Mouse (Mus musculus) myocyte (in vitro differentiated cells): Measurements from ENCODE around the gene Ppara. TPM values are rescaled to one million over a fixed set of nuclear protein-coding genes. Genes with fewer than 3 reads are reported as not detected.

ENCODE experiments used
- H3K27me3 ChIP-seq: one replicate; pipeline ENCODE4 v1.6.1; 2011; ENCODE audit not compliant: control insufficient read depth, insufficient read depth, insufficient read length
- H3K36me3 ChIP-seq: one replicate; pipeline ENCODE4 v1.6.1; 2011; ENCODE audit not compliant: control insufficient read depth, insufficient read depth
- H3K4me2 ChIP-seq: one replicate; pipeline ENCODE4 v1.6.1; 2011; ENCODE audit warnings: low read depth, control low read depth
- H3K4me3 ChIP-seq: one replicate; pipeline ENCODE4 v1.5.1; 2011; ENCODE audit warnings: mild to moderate bottlenecking, control low read depth, moderate library complexity
- H3K79me2 ChIP-seq: one replicate; pipeline ENCODE4 v1.6.1; 2011; ENCODE audit not compliant: control insufficient read depth, insufficient read depth
- H3ac ChIP-seq: one replicate; pipeline ENCODE4 v1.6.1; 2011; ENCODE audit not compliant: control insufficient read depth, insufficient read length
- CEBPB ChIP-seq: IDR thresholded peaks from 2 replicates; pipeline ENCODE4 v1.6.1; 2011; ENCODE audit warnings: mild to moderate bottlenecking, moderate library complexity; ENCODE audit not compliant: poor library complexity, insufficient read depth, severe bottlenecking
- E2F4 ChIP-seq: IDR thresholded peaks from one replicate; pipeline ENCODE4 v1.6.1; 2011; ENCODE audit warnings: mild to moderate bottlenecking, control low read depth, moderate library complexity; ENCODE audit not compliant: insufficient read depth
- MAX ChIP-seq: IDR thresholded peaks from one replicate; pipeline ENCODE4 v1.6.1; 2011; ENCODE audit warnings: low read depth, mild to moderate bottlenecking, control low read depth
- MYOD1 ChIP-seq, 3 experiments: IDR thresholded peaks; one replicate each; pipeline ENCODE4 v1.6.1; 2011; ENCODE audit warnings: control low read depth in 2 of 3, low read depth in 2 of 3, mild to moderate bottlenecking in 2 of 3, moderate library complexity in 1 of 3; ENCODE audit not compliant: insufficient read length in 2 of 3, control insufficient read depth in 1 of 3
- MYOG ChIP-seq, 3 experiments: IDR thresholded peaks; one replicate each; pipeline ENCODE4 v1.6.1; 2011; ENCODE audit warnings: control low read depth in 2 of 3, low read depth in 2 of 3, mild to moderate bottlenecking in 2 of 3; ENCODE audit not compliant: insufficient read length in 2 of 3, control insufficient read depth in 1 of 3, insufficient read depth in 1 of 3
- POLR2A ChIP-seq: IDR thresholded peaks from one replicate; pipeline ENCODE4 v1.6.1; 2011; ENCODE audit warnings: low read depth, mild to moderate bottlenecking, control low read depth, moderate library complexity; ENCODE audit not compliant: insufficient read length
- POLR2AphosphoS2 ChIP-seq: IDR thresholded peaks from one replicate; pipeline ENCODE4 v1.6.1; 2011; ENCODE audit warnings: low read depth, control low read depth; ENCODE audit not compliant: insufficient read length
- REST ChIP-seq: IDR thresholded peaks from one replicate; pipeline ENCODE4 v1.6.1; 2011; ENCODE audit warnings: mild to moderate bottlenecking, control low read depth, moderate library complexity; ENCODE audit not compliant: insufficient read depth, insufficient read length
- SRF ChIP-seq: IDR thresholded peaks from one replicate; pipeline ENCODE4 v1.6.1; 2011; ENCODE audit warnings: low read depth; ENCODE audit not compliant: control insufficient read depth, insufficient read length
- TCF12 ChIP-seq: IDR thresholded peaks from one replicate; pipeline ENCODE4 v1.6.1; 2011; ENCODE audit warnings: mild to moderate bottlenecking, control low read depth; ENCODE audit not compliant: poor library complexity, insufficient read depth, severe bottlenecking
- TCF3 ChIP-seq: IDR thresholded peaks from one replicate; pipeline ENCODE4 v1.6.1; 2011; ENCODE audit warnings: low read depth, control low read depth; ENCODE audit not compliant: insufficient read length
- USF1 ChIP-seq: IDR thresholded peaks from one replicate; pipeline ENCODE4 v1.6.1; 2011; ENCODE audit warnings: low read depth, mild to moderate bottlenecking, control low read depth, moderate library complexity
- polyA plus RNA-seq: library from polyadenylated mRNA; unstranded; fragments of >200 nt; fragmentation: generic; extraction: Trizol; gene quantifications from one replicate; pipeline ENCODE4 v1.2.1, GENCODE M21; 2012; ENCODE audit warnings: missing spikeins

Gene Ppara
- polyA plus RNA-seq, 1 experiment = 0.12 TPM

DNA sequence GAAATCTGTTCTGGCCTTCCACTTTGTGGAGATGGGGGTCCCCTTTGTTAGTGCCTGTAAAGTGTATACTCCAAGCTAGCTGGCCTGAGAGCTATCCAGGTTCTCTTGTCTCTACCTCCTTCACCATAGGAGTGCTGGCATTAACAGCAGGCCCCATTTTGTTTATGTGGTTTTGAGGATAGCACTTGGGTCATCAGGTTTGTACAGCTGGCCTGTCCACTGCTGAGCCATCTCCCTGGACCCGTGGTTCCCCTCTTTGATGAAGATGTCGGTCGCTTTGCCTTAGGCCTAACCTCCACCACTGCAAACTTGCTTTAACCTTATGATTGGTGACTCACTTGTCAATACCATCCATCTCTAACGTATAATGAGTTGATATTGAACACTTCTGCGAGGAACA lies 13.2 kb downstream of the Ppara start:
- Histone ChIP-seq H3K4me2 (no peak overlapping the region), H3ac (no peak overlapping the region), H3K36me3 (no peaks in the 10 kb centered on the region), H3K4me3 (no peak overlapping the region), H3K27me3 (peaks cover 51% of the 10 kb centered on the region), H3K79me2 (no peaks in the 10 kb centered on the region)
- no peak for TF ChIP-seq CEBPB
- TF ChIP-seq USF1 = no peak
- TF ChIP-seq REST = no peak
- no peak for TF ChIP-seq SRF
- no peak for TF ChIP-seq E2F4
- TF ChIP-seq TCF3 = no peak
- no peak for TF ChIP-seq POLR2A
- no peak for TF ChIP-seq MYOG (IDR thresholded peaks at IDR 0.05; ENCODE audit: control insufficient read depth in 1 of 3, insufficient read depth in 1 of 3, insufficient read length in 2 of 3, low read depth in 2 of 3)
- no peak for TF ChIP-seq MYOD1 (IDR thresholded peaks at IDR 0.05; ENCODE audit: control insufficient read depth in 1 of 3, insufficient read length in 2 of 3, low read depth in 2 of 3)
- no peak for TF ChIP-seq POLR2AphosphoS2
- no peak for TF ChIP-seq TCF12

DNA sequence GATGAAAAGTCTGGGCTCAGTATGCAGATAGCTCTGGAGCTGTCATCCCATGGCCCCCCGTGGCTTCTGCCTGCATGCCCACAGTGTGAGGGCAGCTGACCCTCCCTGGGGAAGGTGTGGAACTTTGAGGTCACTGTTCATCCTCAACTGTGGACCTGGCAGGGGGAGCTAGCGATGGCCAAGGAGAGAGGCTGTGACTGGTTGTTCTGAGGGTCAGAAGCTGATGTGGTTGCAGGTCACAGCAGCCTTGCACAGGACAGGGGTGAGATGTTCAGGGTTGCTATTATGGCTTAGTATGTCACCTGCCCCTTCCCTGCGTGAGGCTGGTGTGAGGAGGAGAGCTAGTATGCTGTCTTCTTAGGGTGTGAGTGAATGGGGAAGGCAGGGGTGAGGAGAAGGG lies 13.7 kb downstream of the Ppara start:
- H3K36me3 ChIP-seq = no peaks in the 10 kb centered on the region
- H3K4me2 ChIP-seq = no peak overlapping the region
- H3K4me3 ChIP-seq = no peak overlapping the region
- peaks cover 48% of the 10 kb centered on the region for H3K27me3 ChIP-seq
- H3K79me2 ChIP-seq = no peaks in the 10 kb centered on the region
- TF ChIP-seq TCF12 (no peak), USF1 (no peak), MAX (no peak), REST (no peak), MYOD1 (IDR thresholded peaks at IDR 0.05; ENCODE audit: control insufficient read depth in 1 of 3, insufficient read length in 2 of 3, low read depth in 2 of 3) (no peak), MYOG (IDR thresholded peaks at IDR 0.05; ENCODE audit: control insufficient read depth in 1 of 3, insufficient read depth in 1 of 3, insufficient read length in 2 of 3, low read depth in 2 of 3) (no peak), SRF (no peak), TCF3 (no peak), POLR2A (no peak), CEBPB (no peak), POLR2AphosphoS2 (no peak), E2F4 (no peak)
- no peak overlapping the region for H3ac ChIP-seq

DNA sequence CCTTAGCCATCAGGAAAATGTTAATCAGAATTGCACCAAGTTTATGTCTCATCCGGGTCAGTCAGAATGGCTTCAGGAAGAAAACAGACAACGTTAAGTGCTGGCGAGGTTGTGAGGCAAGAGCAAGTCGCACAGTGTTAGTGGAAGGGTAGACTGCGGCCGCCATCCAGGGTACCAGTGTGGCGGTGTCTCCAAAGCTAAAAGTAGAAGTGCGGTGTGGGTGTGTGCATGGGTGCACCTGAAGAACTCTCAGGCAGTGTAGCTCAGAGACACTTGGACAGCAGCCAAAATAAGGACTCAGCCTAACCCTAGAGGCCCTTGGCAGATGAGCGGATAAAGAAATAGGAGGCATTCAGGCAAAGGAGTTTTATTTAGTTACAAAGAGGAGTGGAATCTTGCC lies 14.4 kb downstream of the Ppara start:
- no peak overlapping the region for H3K4me3 ChIP-seq
- H3ac ChIP-seq = no peak overlapping the region
- H3K36me3 ChIP-seq = no peaks in the 10 kb centered on the region
- H3K27me3 ChIP-seq = peaks cover 43% of the 10 kb centered on the region
- no peak for TF ChIP-seq MAX
- TF ChIP-seq TCF3 = no peak
- no peak for TF ChIP-seq MYOD1 (IDR thresholded peaks at IDR 0.05; ENCODE audit: control insufficient read depth in 1 of 3, insufficient read length in 2 of 3, low read depth in 2 of 3)
- no peak for TF ChIP-seq SRF
- no peak for TF ChIP-seq POLR2A
- H3K4me2 ChIP-seq = no peak overlapping the region
- H3K79me2 ChIP-seq = no peaks in the 10 kb centered on the region

DNA sequence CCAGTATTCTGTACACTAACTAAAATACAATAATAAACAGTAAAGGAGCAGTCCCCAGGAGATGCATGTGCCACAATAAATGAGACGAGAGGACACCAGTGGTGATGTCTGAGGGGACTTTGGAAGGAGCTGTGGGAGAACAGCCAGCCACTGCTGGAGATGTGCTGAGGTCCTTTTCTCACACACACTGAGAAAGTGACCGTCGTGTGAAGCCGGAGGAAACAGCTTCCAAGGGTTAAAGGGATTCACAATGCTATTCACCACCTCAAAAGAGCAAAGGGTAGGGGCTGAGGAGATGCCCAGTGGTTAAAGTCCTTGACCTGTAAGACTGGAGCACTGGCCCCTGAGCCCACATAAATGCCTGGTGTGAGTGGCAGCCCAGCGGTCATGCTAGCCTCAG lies 15.3 kb downstream of the Ppara start:
- Histone ChIP-seq H3K4me2 (no peak overlapping the region), H3K36me3 (no peaks in the 10 kb centered on the region), H3K27me3 (peaks cover 36% of the 10 kb centered on the region), H3K4me3 (no peak overlapping the region), H3K79me2 (no peaks in the 10 kb centered on the region), H3ac (no peak overlapping the region)
- no peak for TF ChIP-seq USF1
- TF ChIP-seq TCF12 = no peak
- no peak for TF ChIP-seq POLR2A
- no peak for TF ChIP-seq MAX
- no peak for TF ChIP-seq POLR2AphosphoS2
- TF ChIP-seq CEBPB = no peak
- no peak for TF ChIP-seq E2F4
- TF ChIP-seq REST = no peak

DNA sequence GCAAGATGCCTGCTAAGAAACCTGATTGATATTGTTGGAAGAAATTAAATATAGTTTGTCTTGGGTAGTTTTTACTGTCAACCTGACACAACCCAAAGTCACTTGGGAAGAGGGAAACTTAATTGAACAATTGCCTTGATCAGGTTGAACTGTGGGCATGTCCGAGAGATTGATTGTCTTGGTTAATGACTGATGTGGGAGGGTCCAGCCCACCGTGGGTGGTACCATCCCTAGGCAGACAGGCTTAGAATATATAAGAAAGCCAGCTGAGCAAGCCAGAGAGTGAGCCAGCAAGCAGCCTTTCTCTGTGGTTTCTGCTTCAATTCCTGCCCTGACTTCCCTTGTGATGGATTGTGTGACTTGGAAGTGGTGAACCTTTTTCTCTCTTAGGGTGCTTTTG lies 17.9 kb downstream of the Ppara start:
- Histone ChIP-seq H3K4me3 (no peak overlapping the region), H3K27me3 (peaks cover 10% of the 10 kb centered on the region), H3ac (no peak overlapping the region), H3K79me2 (no peaks in the 10 kb centered on the region), H3K36me3 (no peaks in the 10 kb centered on the region), H3K4me2 (no peak overlapping the region)
- TF ChIP-seq POLR2AphosphoS2 = no peak
- no peak for TF ChIP-seq SRF
- TF ChIP-seq POLR2A = no peak
- TF ChIP-seq MAX = no peak
- no peak for TF ChIP-seq USF1
- TF ChIP-seq TCF12 = no peak
- TF ChIP-seq E2F4 = no peak
- no peak for TF ChIP-seq CEBPB
- TF ChIP-seq MYOG (IDR thresholded peaks at IDR 0.05; ENCODE audit: control insufficient read depth in 1 of 3, insufficient read depth in 1 of 3, insufficient read length in 2 of 3, low read depth in 2 of 3) = no peak
- no peak for TF ChIP-seq REST
